Comparison of ENCODE assay signal across 14 mouse cellular contexts in the genomic region with DNA sequence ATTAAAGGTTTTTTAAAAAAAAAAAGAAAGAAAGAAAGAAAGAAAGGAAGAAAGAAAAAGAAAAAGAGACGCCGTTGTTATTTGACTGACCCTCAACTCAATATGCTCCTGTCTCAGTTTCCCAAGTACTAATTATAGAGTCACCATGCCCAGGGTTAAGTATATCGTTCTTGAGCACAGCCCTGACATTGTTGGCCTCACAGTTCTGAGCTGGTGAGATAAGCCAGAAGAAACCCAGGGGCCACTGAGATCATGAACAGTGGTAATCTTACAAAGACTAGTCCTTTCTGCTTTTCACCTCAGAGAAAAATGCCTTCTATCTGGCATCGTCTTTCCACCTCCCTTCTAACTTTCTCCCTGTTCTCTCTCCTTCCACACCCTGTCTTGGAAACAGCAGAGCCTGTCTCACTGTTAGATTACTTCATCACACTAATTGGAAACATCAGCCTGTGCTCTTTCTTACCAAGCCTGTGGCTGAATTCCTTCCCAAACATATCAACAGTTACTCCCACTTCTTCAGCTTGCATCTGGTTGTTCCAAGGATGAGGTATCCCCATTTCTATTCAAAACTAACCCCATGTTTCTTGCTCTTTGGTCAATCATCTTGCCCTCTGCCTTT. TPM values are rescaled to one million over a fixed set of nuclear protein-coding genes. Genes with fewer than 3 reads are reported as not detected.
DNase-seq lines count a peak whose midpoint lies in the region; ATAC-seq lines count a peak whose summit lies in the region.
"Had no signal": no experiment of that assay in that cellular context is flagged by ENCODE, and none has a peak within 500 bp of the region (broad histone marks: within the 10 kb centered on the region; RNA-seq: fewer than 3 reads in every experiment).

No protein-coding gene starts in this region.

- no peaks in the 10 kb centered on the region for H3K9me3 ChIP-seq in liver, embryonic 12.5 days (replicated peaks)
- H3K9me3 ChIP-seq in midbrain, embryonic 10.5 days (replicated peaks), result no peaks in the 10 kb centered on the region
- H3K9me3 ChIP-seq: embryonic facial prominence, embryonic 15.5 days; midbrain, embryonic 12.5 days had no signal

- peak overlapping the region; percentile 98 for H3K27ac ChIP-seq in liver, embryonic 12.5 days
- no peak overlapping the region for H3K27ac ChIP-seq in midbrain, embryonic 10.5 days (replicated peaks)
- H3K27ac ChIP-seq: kidney, postnatal 0 days; midbrain, embryonic 12.5 days had no signal

- intact Hi-C loops in heart, postnatal 14 days (cut with DNase I), result no loop called here

- 17% methylated on average over 4 of the region's 4 CpGs for whole genome bisulfite sequencing in liver, embryonic 12.5 days (ENCODE audit: insufficient replicate concordance)
- WGBS in midbrain, embryonic 10.5 days, result 89% methylated on average over 4 of the region's 4 CpGs

- H3K4me3 ChIP-seq in liver, embryonic 12.5 days, result peak overlapping the region; percentile 91
- no peak overlapping the region for H3K4me3 ChIP-seq in midbrain, embryonic 10.5 days

- H3K4me2 ChIP-seq in liver, embryonic 12.5 days, result peak overlapping the region; percentile 94

- H3K36me3 ChIP-seq in liver, embryonic 12.5 days, result peaks cover 21% of the 10 kb centered on the region
- H3K36me3 ChIP-seq in midbrain, embryonic 10.5 days, result peaks cover 12% of the 10 kb centered on the region

- H3K4me1 ChIP-seq in liver, embryonic 12.5 days, result peaks cover 42% of the 10 kb centered on the region
- peaks cover 19% of the 10 kb centered on the region for H3K4me1 ChIP-seq in midbrain, embryonic 10.5 days

- H3K27me3 ChIP-seq in liver, embryonic 12.5 days (replicated peaks), result no peaks in the 10 kb centered on the region
- no peaks in the 10 kb centered on the region for H3K27me3 ChIP-seq in midbrain, embryonic 10.5 days (ENCODE audit: low read depth, poor library complexity, severe bottlenecking)
- H3K27me3 ChIP-seq: embryonic facial prominence, embryonic 15.5 days; midbrain, embryonic 12.5 days had no signal

- peak; percentile 84 for DNase-seq in heart, adult 11 months
- no peak for DNase-seq in heart, postnatal 14 days
- peak; percentile 51 for DNase-seq in 3T3-L1 (ENCODE audit: low read depth, low spot score)
- peak; percentile 85 for DNase-seq in c-Kit-positive CD71-positive TER-119-negative erythroid progenitor cells, embryonic 14.5 days (ENCODE audit: low read depth)
- DNase-seq in right cerebral cortex, adult 18-20 months, result no peak
- DNase-seq in midbrain, embryonic 10.5 days (ENCODE audit: low spot score), result no peak
- DNase-seq: adrenal gland, postnatal 14 days; cerebellum, adult 9-10 months; lung, adult 2 months had no signal

- H3K9ac ChIP-seq in liver, embryonic 12.5 days, result peak overlapping the region; percentile 87

- peak; percentile 93 for ATAC-seq in liver, embryonic 12.5 days
- no peak for ATAC-seq in cerebellum, adult (ENCODE audit: insufficient number of reproducible peaks, low FRiP score, low TSS enrichment)

RNA-seq across cellular contexts. Expression of a gene that starts 1.3 kb away (rescaled TPM):
- total RNA-seq in heart, postnatal 14 days (2021), result 1 to 10 TPM; 5.4 to 6.7 TPM
- polyA plus RNA-seq in liver, embryonic 12.5 days (2016; fragmentation: Nextera tagmentation; extraction: Ambion mirVana), result 8.1 and 8.3 TPM in 2 replicates
- 9.3 and 9.7 TPM in 2 replicates for polyA plus RNA-seq in midbrain, embryonic 10.5 days (2016; fragmentation: Nextera tagmentation; extraction: Ambion mirVana)

RNA-seq across cellular contexts. Expression of a gene that starts 16.1 kb away (rescaled TPM):
- 1 to 10 TPM; 5.8 to 6.6 TPM for total RNA-seq in heart, postnatal 14 days (2021)
- polyA plus RNA-seq in liver, embryonic 12.5 days (2016; fragmentation: Nextera tagmentation; extraction: Ambion mirVana), result 2.0 and 2.3 TPM in 2 replicates
- 2.1 and 2.2 TPM in 2 replicates for polyA plus RNA-seq in midbrain, embryonic 10.5 days (2016; fragmentation: Nextera tagmentation; extraction: Ambion mirVana)

Comparison
In these comparisons a context has a peak if more than half of its experiments do, and no peak if none do; other contexts are left out.
1. DNase-seq: peak in heart, adult 11 months (single experiment), 3T3-L1 (single experiment) and c-Kit-positive CD71-positive TER-119-negative erythroid progenitor cells, embryonic 14.5 days (single experiment); none in heart, postnatal 14 days (0 of 2), right cerebral cortex, adult 18-20 months (single experiment) and midbrain, embryonic 10.5 days (single experiment).